Mouse (Mus musculus): ENCODE results near the gene Drg2.

GRCm38 (mm10) chr11:60436618-60437017 is 17.8 kb upstream of the Drg2 start:
- TF ChIP-seq EP300 (optimal IDR thresholded peaks at IDR 0.05), result no peak
- no peak for TF ChIP-seq CTCF (IDR thresholded peaks at IDR 0.05; ENCODE audit: low read depth)

All from stomach, postnatal 0 days (tissue).